ENCODE assay signal across 24 mouse cellular contexts in genomic region chr12:30856172-30856571, GRCm38 (mm10). TPM values are rescaled to one million over a fixed set of nuclear protein-coding genes. Genes with fewer than 3 reads are reported as not detected.
DNase-seq lines count a peak whose midpoint lies in the region; ATAC-seq and TF ChIP-seq lines count a peak whose summit lies in the region.
"Had no signal": no experiment of that assay in that cellular context is flagged by ENCODE, and none has a peak within 500 bp of the region (broad histone marks: within the 10 kb centered on the region; RNA-seq: fewer than 3 reads in every experiment).

No protein-coding gene starts in this region.

- H3K9me3 ChIP-seq in heart, embryonic 10.5 days, result no peaks in the 10 kb centered on the region
- H3K9me3 ChIP-seq in intestine, embryonic 16.5 days (ENCODE audit: control insufficient read depth, low read length), result no peaks in the 10 kb centered on the region
- H3K9me3 ChIP-seq in stomach, postnatal 0 days (ENCODE audit: control insufficient read depth, low read length), result no peaks in the 10 kb centered on the region
- no peaks in the 10 kb centered on the region for H3K9me3 ChIP-seq in forebrain, embryonic 15.5 days
- H3K9me3 ChIP-seq: embryonic facial prominence, embryonic 13.5 days; embryonic facial prominence, embryonic 15.5 days; forebrain, embryonic 10.5 days; forebrain, embryonic 12.5 days had no signal

- peak; percentile 48 for DNase-seq in heart, adult 11 months
- DNase-seq in heart, embryonic 10.5 days (ENCODE audit: low spot score), result no peak
- DNase-seq in stomach, postnatal 0 days (ENCODE audit: low spot score), result no peak
- no peak for DNase-seq in embryo, embryonic 9.5 days (ENCODE audit: extremely low spot score)
- no peak for DNase-seq in spleen, postnatal 36 days (ENCODE audit: low spot score in 2 of 2)
- DNase-seq: adrenal gland, adult 2 months; adrenal gland, postnatal 10 days; adrenal gland, postnatal 25 days; B cell, adult 2 months; cerebellum, adult 11-12 months; cerebellum, adult 2 months; cerebellum, adult 9-10 months; cerebellum, postnatal 10 days; cerebellum, postnatal 25 days; forebrain, postnatal 0 days had no signal

- H3K36me3 ChIP-seq in heart, embryonic 10.5 days, result no peaks in the 10 kb centered on the region
- H3K36me3 ChIP-seq in intestine, embryonic 16.5 days (ENCODE audit: control insufficient read depth, insufficient read depth, low read length), result no peaks in the 10 kb centered on the region
- no peaks in the 10 kb centered on the region for H3K36me3 ChIP-seq in small intestine, adult 2 months (ENCODE audit: control insufficient read depth, insufficient read depth, low read length)
- no peaks in the 10 kb centered on the region for H3K36me3 ChIP-seq in stomach, postnatal 0 days (ENCODE audit: control insufficient read depth, insufficient read depth, low read length)
- no peaks in the 10 kb centered on the region for H3K36me3 ChIP-seq in forebrain, embryonic 15.5 days
- H3K36me3 ChIP-seq: embryonic facial prominence, embryonic 13.5 days; embryonic facial prominence, embryonic 15.5 days; forebrain, embryonic 10.5 days; forebrain, embryonic 12.5 days had no signal

- no peak overlapping the region for H3K4me2 ChIP-seq in intestine, embryonic 16.5 days (ENCODE audit: low read depth, low read length)
- H3K4me2 ChIP-seq in stomach, postnatal 0 days (replicated peaks; ENCODE audit: low read depth), result no peak overlapping the region
- no peak overlapping the region for H3K4me2 ChIP-seq in forebrain, embryonic 15.5 days (replicated peaks)
- H3K4me2 ChIP-seq: embryonic facial prominence, embryonic 13.5 days; embryonic facial prominence, embryonic 15.5 days; forebrain, embryonic 12.5 days had no signal

- peak; percentile 64; the same call in 1 of the 2 replicates for ATAC-seq in intestine, embryonic 16.5 days
- peak; percentile 83; the same call in 1 of the 2 replicates for ATAC-seq in stomach, postnatal 0 days (ENCODE audit: low FRiP score, low TSS enrichment)
- no peak for ATAC-seq in forebrain, embryonic 15.5 days (replicated peaks)
- ATAC-seq: forebrain, embryonic 14.5 days; forebrain, postnatal 0 days had no signal

- no peak overlapping the region for H3K9ac ChIP-seq in intestine, embryonic 16.5 days (ENCODE audit: low read depth, low read length)
- H3K9ac ChIP-seq in stomach, postnatal 0 days (ENCODE audit: low read length), result no peak overlapping the region
- no peak overlapping the region for H3K9ac ChIP-seq in forebrain, embryonic 15.5 days (replicated peaks)
- H3K9ac ChIP-seq: embryonic facial prominence, embryonic 13.5 days; embryonic facial prominence, embryonic 15.5 days; forebrain, embryonic 12.5 days; forebrain, postnatal 0 days had no signal

- no peak for TF ChIP-seq EP300 in stomach, postnatal 0 days (optimal IDR thresholded peaks at IDR 0.05)

- 87% methylated on average over 5 of the region's 5 CpGs for WGBS in heart, embryonic 10.5 days
- WGBS in intestine, embryonic 16.5 days, result 76% methylated on average over 5 of the region's 5 CpGs
- WGBS in small intestine, adult 2 months, result 63% methylated on average over 5 of the region's 5 CpGs
- WGBS in stomach, postnatal 0 days, result 64% methylated on average over 5 of the region's 5 CpGs
- 92% methylated on average over 5 of the region's 5 CpGs for WGBS in forebrain, embryonic 15.5 days

- H3K4me3 ChIP-seq in heart, embryonic 10.5 days, result no peak overlapping the region
- no peak overlapping the region for H3K4me3 ChIP-seq in intestine, embryonic 16.5 days (ENCODE audit: low read length)
- no peak overlapping the region for H3K4me3 ChIP-seq in small intestine, adult 2 months (ENCODE audit: low read depth, low read length)
- H3K4me3 ChIP-seq in stomach, postnatal 0 days (ENCODE audit: low read depth, low read length), result no peak overlapping the region
- H3K4me3 ChIP-seq in forebrain, embryonic 15.5 days, result no peak overlapping the region
- H3K4me3 ChIP-seq: embryonic facial prominence, embryonic 13.5 days; embryonic facial prominence, embryonic 15.5 days; erythroblast, embryonic 14.5 days; forebrain, embryonic 10.5 days; forebrain, embryonic 12.5 days had no signal

- H3K27me3 ChIP-seq in heart, embryonic 10.5 days (ENCODE audit: insufficient read depth, poor library complexity, severe bottlenecking), result no peaks in the 10 kb centered on the region
- no peaks in the 10 kb centered on the region for H3K27me3 ChIP-seq in intestine, embryonic 16.5 days (replicated peaks; ENCODE audit: control insufficient read depth, insufficient read depth, low read length)
- H3K27me3 ChIP-seq in small intestine, adult 2 months (ENCODE audit: control insufficient read depth, insufficient read depth, low read length), result no peaks in the 10 kb centered on the region
- H3K27me3 ChIP-seq in stomach, postnatal 0 days (ENCODE audit: control insufficient read depth, insufficient read depth, low read length), result no peaks in the 10 kb centered on the region
- peaks cover 17% of the 10 kb centered on the region for H3K27me3 ChIP-seq in forebrain, embryonic 15.5 days
- H3K27me3 ChIP-seq: embryonic facial prominence, embryonic 13.5 days; embryonic facial prominence, embryonic 15.5 days; forebrain, embryonic 12.5 days had no signal

- TF ChIP-seq CTCF in small intestine, adult 2 months (IDR thresholded peaks at IDR 0.05; ENCODE audit: extremely low read depth, insufficient read length, insufficient replicate concordance, low read depth, low read length), result no peak
- TF ChIP-seq CTCF in stomach, postnatal 0 days (IDR thresholded peaks at IDR 0.05; ENCODE audit: low read depth), result no peak

- no peak overlapping the region for H3K27ac ChIP-seq in heart, embryonic 10.5 days
- H3K27ac ChIP-seq in intestine, embryonic 16.5 days (ENCODE audit: low read length), result peak overlapping the region; percentile 63; the same call in 1 of the 2 replicates
- peak overlapping the region; percentile 66 for H3K27ac ChIP-seq in small intestine, adult 2 months (ENCODE audit: insufficient read depth, low read depth, low read length)
- no peak overlapping the region for H3K27ac ChIP-seq in stomach, postnatal 0 days (replicated peaks)
- H3K27ac ChIP-seq in forebrain, embryonic 15.5 days (replicated peaks), result no peak overlapping the region
- H3K27ac ChIP-seq: embryonic facial prominence, embryonic 13.5 days; embryonic facial prominence, embryonic 15.5 days; forebrain, embryonic 10.5 days; forebrain, embryonic 12.5 days had no signal

- no peaks in the 10 kb centered on the region for H3K4me1 ChIP-seq in heart, embryonic 10.5 days
- H3K4me1 ChIP-seq in intestine, embryonic 16.5 days (ENCODE audit: control insufficient read depth, insufficient read depth, low read length), result 0 out of 2 replicates have a peak, but pooled peaks cover 4% of the 10 kb centered on the region
- H3K4me1 ChIP-seq in small intestine, adult 2 months (ENCODE audit: control insufficient read depth, insufficient read depth, insufficient read length, low read length), result peaks cover 9% of the 10 kb centered on the region
- H3K4me1 ChIP-seq in stomach, postnatal 0 days (replicated peaks; ENCODE audit: control insufficient read depth, insufficient read depth), result no peaks in the 10 kb centered on the region
- peaks cover 5% of the 10 kb centered on the region; the same call in 1 of the 2 replicates for H3K4me1 ChIP-seq in forebrain, embryonic 15.5 days
- H3K4me1 ChIP-seq: forebrain, embryonic 10.5 days; forebrain, embryonic 12.5 days had no signal

- TF ChIP-seq POLR2A in small intestine, adult 2 months (IDR thresholded peaks at IDR 0.05; ENCODE audit: low read depth, low read length), result no peak

RNA-seq across cellular contexts. Expression of gene Alkal2, which starts 27.9 kb away (rescaled TPM):
- 0.10 TPM in 1 of 2 replicates, not detected in the other for polyA plus RNA-seq in heart, embryonic 10.5 days (2016; fragmentation: Nextera tagmentation; extraction: Ambion mirVana)
- polyA plus RNA-seq in intestine, embryonic 16.5 days (2015; fragmentation: Nextera tagmentation; extraction: Ambion mirVana), result 0.67 and 1.3 TPM in 2 replicates
- 0.08 and 0.29 TPM in 2 replicates for polyA plus RNA-seq in small intestine, adult 2 months (2012; rRNA removed)
- polyA plus RNA-seq in stomach, postnatal 0 days (2015; fragmentation: Nextera tagmentation; extraction: Ambion mirVana), result 5.2 and 6.2 TPM in 2 replicates
- polyA plus RNA-seq in forebrain, embryonic 15.5 days (2015; fragmentation: Nextera tagmentation; extraction: Ambion mirVana), result 0.50 and 0.55 TPM in 2 replicates
- polyA plus RNA-seq: erythroblast, embryonic 14.5 days; forebrain, embryonic 14.5 days had no signal

RNA-seq across cellular contexts. Expression of gene Acp1, which starts 55.2 kb away (rescaled TPM):
- polyA plus RNA-seq in heart, embryonic 10.5 days (2016; fragmentation: Nextera tagmentation; extraction: Ambion mirVana), result 166 and 176 TPM in 2 replicates
- polyA plus RNA-seq in intestine, embryonic 16.5 days (2015; fragmentation: Nextera tagmentation; extraction: Ambion mirVana), result 167 and 172 TPM in 2 replicates
- 2.5 and 4.4 TPM in 2 replicates for polyA plus RNA-seq in small intestine, adult 2 months (2012; rRNA removed)
- 103 and 113 TPM in 2 replicates for polyA plus RNA-seq in stomach, postnatal 0 days (2015; fragmentation: Nextera tagmentation; extraction: Ambion mirVana)
- 129 TPM in 2 replicates for polyA plus RNA-seq in forebrain, embryonic 15.5 days (2015; fragmentation: Nextera tagmentation; extraction: Ambion mirVana)

RNA-seq across cellular contexts. Expression of gene Sh3yl1, which starts 55.3 kb away (rescaled TPM):
- 11.3 and 11.5 TPM in 2 replicates for polyA plus RNA-seq in heart, embryonic 10.5 days (2016; fragmentation: Nextera tagmentation; extraction: Ambion mirVana)
- polyA plus RNA-seq in intestine, embryonic 16.5 days (2015; fragmentation: Nextera tagmentation; extraction: Ambion mirVana), result 24.9 and 30.1 TPM in 2 replicates
- 1.0 and 3.4 TPM in 2 replicates for polyA plus RNA-seq in small intestine, adult 2 months (2012; rRNA removed)
- polyA plus RNA-seq in stomach, postnatal 0 days (2015; fragmentation: Nextera tagmentation; extraction: Ambion mirVana), result 49.7 and 51.2 TPM in 2 replicates
- polyA plus RNA-seq in forebrain, embryonic 15.5 days (2015; fragmentation: Nextera tagmentation; extraction: Ambion mirVana), result 40.5 and 42.1 TPM in 2 replicates

Comparison
In these comparisons a context has a peak if more than half of its experiments do, and no peak if none do; other contexts are left out.
1. H3K27ac ChIP-seq: peak in intestine, embryonic 16.5 days (single experiment) and small intestine, adult 2 months (single experiment); none in heart, embryonic 10.5 days (single experiment), stomach, postnatal 0 days (single experiment) and forebrain, embryonic 15.5 days (single experiment).
2. RNA of gene Acp1, which starts 55.2 kb away (polyA plus RNA-seq): 166 to 176 TPM in heart, embryonic 10.5 days, 167 to 172 TPM in intestine, embryonic 16.5 days, 129 TPM in forebrain, embryonic 15.5 days and 103 to 113 TPM in stomach, postnatal 0 days; 2.5 to 4.4 TPM in small intestine, adult 2 months; every median in the first group is over 10 times any median in the second.